Comparison of ENCODE assay signal across 20 mouse cellular contexts in the genomic region with DNA sequence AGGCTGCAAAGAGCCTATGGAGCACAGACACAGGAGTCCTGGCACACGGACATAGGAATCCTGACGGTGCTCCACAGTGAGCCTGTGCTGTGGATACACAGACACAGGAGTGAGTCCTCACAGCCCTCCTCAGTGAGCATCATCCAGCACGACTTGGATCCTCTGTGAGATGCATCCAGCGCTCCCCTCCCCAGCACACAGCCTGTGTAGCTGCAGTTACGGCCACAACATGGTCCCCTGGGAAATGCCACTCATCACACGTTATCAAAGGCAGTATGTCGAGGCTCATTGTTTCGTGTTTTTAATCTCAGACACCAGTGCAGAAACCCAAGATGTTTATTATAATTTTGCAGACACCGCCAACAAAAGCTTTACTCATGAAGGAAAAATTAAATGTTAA.
DNase-seq lines count a peak whose midpoint lies in the region; ATAC-seq and TF ChIP-seq lines count a peak whose summit lies in the region.
"Had no signal": no experiment of that assay in that cellular context is flagged by ENCODE, and none has a peak within 500 bp of the region (broad histone marks: within the 10 kb centered on the region; RNA-seq: fewer than 3 reads in every experiment).

No protein-coding gene starts in this region.

- H3K4me1 ChIP-seq in hindbrain, embryonic 12.5 days, result peaks cover 8% of the 10 kb centered on the region; the same call in 1 of the 2 replicates
- no peaks in the 10 kb centered on the region for H3K4me1 ChIP-seq in hindbrain, postnatal 0 days (ENCODE audit: insufficient read depth, low read length)
- no peaks in the 10 kb centered on the region for H3K4me1 ChIP-seq in midbrain, embryonic 14.5 days (ENCODE audit: control insufficient read depth, insufficient read depth, low read length)
- H3K4me1 ChIP-seq in midbrain, embryonic 10.5 days, result no peaks in the 10 kb centered on the region
- H3K4me1 ChIP-seq in hindbrain, embryonic 15.5 days (replicated peaks), result no peaks in the 10 kb centered on the region
- H3K4me1 ChIP-seq: embryonic facial prominence, embryonic 15.5 days; liver, embryonic 13.5 days had no signal

- no peak for DNase-seq in hindbrain, postnatal 0 days (ENCODE audit: low spot score)
- DNase-seq in midbrain, embryonic 14.5 days, result peak; percentile 56
- no peak for DNase-seq in midbrain, embryonic 10.5 days (ENCODE audit: low spot score)
- peak; percentile 56 for DNase-seq in brain, embryonic 14.5 days (ENCODE audit: low read depth)
- DNase-seq in embryo, embryonic 9.5 days (ENCODE audit: extremely low spot score), result no peak
- DNase-seq: adrenal gland, adult 2 months; cerebellum, adult 18-20 months; cerebellum, postnatal 25 days; gastrocnemius, postnatal 14 days; heart, adult 11 months; liver, embryonic 13.5 days; lung, embryonic 14.5 days; right cerebral cortex, postnatal 25 days; spleen, adult 18-20 months had no signal

- ATAC-seq in hindbrain, embryonic 12.5 days (ENCODE audit: low FRiP score), result peak; percentile 32; the same call in 1 of the 2 replicates
- no peak for ATAC-seq in hindbrain, postnatal 0 days
- ATAC-seq in midbrain, embryonic 14.5 days (ENCODE audit: low FRiP score, low TSS enrichment), result no peak
- peak; percentile 66; the same call in 1 of the 2 replicates for ATAC-seq in hindbrain, embryonic 15.5 days (ENCODE audit: low FRiP score, low read depth)
- ATAC-seq: intestine, postnatal 0 days had no signal

- no peak overlapping the region for H3K4me3 ChIP-seq in hindbrain, embryonic 12.5 days
- no peak overlapping the region for H3K4me3 ChIP-seq in hindbrain, postnatal 0 days (ENCODE audit: low read length)
- no peak overlapping the region for H3K4me3 ChIP-seq in midbrain, embryonic 14.5 days (replicated peaks; ENCODE audit: low read depth, low read length)
- no peak overlapping the region for H3K4me3 ChIP-seq in midbrain, embryonic 10.5 days
- H3K4me3 ChIP-seq in hindbrain, embryonic 15.5 days, result no peak overlapping the region
- H3K4me3 ChIP-seq: embryonic facial prominence, embryonic 15.5 days; heart, embryonic 12.5 days; liver, embryonic 13.5 days; megakaryocyte, embryonic 14.5 days had no signal

- WGBS in hindbrain, embryonic 12.5 days, result 63% methylated on average over 9 of the region's 9 CpGs
- WGBS in hindbrain, postnatal 0 days, result 57% methylated on average over 9 of the region's 9 CpGs
- 55% methylated on average over 9 of the region's 9 CpGs for WGBS in midbrain, embryonic 14.5 days
- 83% methylated on average over 9 of the region's 9 CpGs for WGBS in midbrain, embryonic 10.5 days
- WGBS in hindbrain, embryonic 15.5 days, result 46% methylated on average over 9 of the region's 9 CpGs

- no peak overlapping the region for H3K4me2 ChIP-seq in hindbrain, embryonic 12.5 days (replicated peaks)
- no peak overlapping the region for H3K4me2 ChIP-seq in hindbrain, postnatal 0 days (ENCODE audit: low read depth, low read length)
- no peak overlapping the region for H3K4me2 ChIP-seq in midbrain, embryonic 14.5 days (ENCODE audit: low read length)
- H3K4me2 ChIP-seq in hindbrain, embryonic 15.5 days, result no peak overlapping the region
- H3K4me2 ChIP-seq: embryonic facial prominence, embryonic 15.5 days; heart, embryonic 12.5 days; liver, embryonic 13.5 days; lung, embryonic 14.5 days had no signal

- no peak for TF ChIP-seq CTCF in hindbrain, postnatal 0 days (IDR thresholded peaks at IDR 0.05; ENCODE audit: low read depth)
- TF ChIP-seq CTCF in brain, embryonic 14.5 days (IDR thresholded peaks at IDR 0.05; ENCODE audit: borderline replicate concordance, extremely low read depth, insufficient read depth, insufficient read length), result no peak

- H3K27ac ChIP-seq in hindbrain, embryonic 12.5 days, result no peak overlapping the region; the same call in 1 of the 2 replicates
- no peak overlapping the region for H3K27ac ChIP-seq in hindbrain, postnatal 0 days
- H3K27ac ChIP-seq in midbrain, embryonic 14.5 days (replicated peaks; ENCODE audit: low read depth, low read length), result no peak overlapping the region
- no peak overlapping the region for H3K27ac ChIP-seq in midbrain, embryonic 10.5 days (replicated peaks)
- H3K27ac ChIP-seq in hindbrain, embryonic 15.5 days (replicated peaks), result no peak overlapping the region
- H3K27ac ChIP-seq: embryonic facial prominence, embryonic 15.5 days; liver, embryonic 13.5 days had no signal

- H3K9ac ChIP-seq in hindbrain, embryonic 12.5 days, result no peak overlapping the region
- no peak overlapping the region for H3K9ac ChIP-seq in hindbrain, postnatal 0 days (replicated peaks; ENCODE audit: low read length)
- H3K9ac ChIP-seq in midbrain, embryonic 14.5 days (replicated peaks; ENCODE audit: low read length), result no peak overlapping the region
- no peak overlapping the region for H3K9ac ChIP-seq in hindbrain, embryonic 15.5 days
- H3K9ac ChIP-seq: embryonic facial prominence, embryonic 15.5 days; heart, embryonic 12.5 days; liver, embryonic 13.5 days; lung, embryonic 14.5 days had no signal

- H3K9me3 ChIP-seq in hindbrain, embryonic 12.5 days (replicated peaks), result no peaks in the 10 kb centered on the region
- H3K9me3 ChIP-seq in hindbrain, postnatal 0 days (ENCODE audit: low read length), result no peaks in the 10 kb centered on the region
- H3K9me3 ChIP-seq in midbrain, embryonic 14.5 days (ENCODE audit: control insufficient read depth, low read length), result no peaks in the 10 kb centered on the region
- no peaks in the 10 kb centered on the region for H3K9me3 ChIP-seq in midbrain, embryonic 10.5 days (replicated peaks)
- H3K9me3 ChIP-seq in hindbrain, embryonic 15.5 days, result no peaks in the 10 kb centered on the region
- H3K9me3 ChIP-seq: embryonic facial prominence, embryonic 15.5 days; heart, embryonic 12.5 days; liver, embryonic 13.5 days had no signal

- H3K27me3 ChIP-seq in hindbrain, embryonic 12.5 days, result no peaks in the 10 kb centered on the region
- no peaks in the 10 kb centered on the region for H3K27me3 ChIP-seq in hindbrain, postnatal 0 days (ENCODE audit: insufficient read depth, low read length)
- no peaks in the 10 kb centered on the region for H3K27me3 ChIP-seq in midbrain, embryonic 14.5 days (ENCODE audit: control insufficient read depth, insufficient read depth, low read length)
- H3K27me3 ChIP-seq in midbrain, embryonic 10.5 days (ENCODE audit: low read depth, poor library complexity, severe bottlenecking), result no peaks in the 10 kb centered on the region
- no peaks in the 10 kb centered on the region for H3K27me3 ChIP-seq in hindbrain, embryonic 15.5 days
- H3K27me3 ChIP-seq: embryonic facial prominence, embryonic 15.5 days; heart, embryonic 12.5 days; liver, embryonic 13.5 days had no signal

- no peaks in the 10 kb centered on the region for H3K36me3 ChIP-seq in hindbrain, embryonic 12.5 days
- no peaks in the 10 kb centered on the region for H3K36me3 ChIP-seq in hindbrain, postnatal 0 days (ENCODE audit: insufficient read depth, low read length)
- no peaks in the 10 kb centered on the region for H3K36me3 ChIP-seq in midbrain, embryonic 14.5 days (ENCODE audit: control insufficient read depth, insufficient read depth, low read length)
- H3K36me3 ChIP-seq in midbrain, embryonic 10.5 days, result no peaks in the 10 kb centered on the region
- H3K36me3 ChIP-seq in hindbrain, embryonic 15.5 days, result 0 out of 2 replicates have a peak, but pooled peaks cover 5% of the 10 kb centered on the region
- H3K36me3 ChIP-seq: embryonic facial prominence, embryonic 15.5 days; heart, embryonic 12.5 days; liver, embryonic 13.5 days had no signal

- no peak for TF ChIP-seq POLR2A in brain, embryonic 14.5 days (IDR thresholded peaks at IDR 0.05; ENCODE audit: borderline replicate concordance, extremely low read depth, insufficient read depth, insufficient read length, poor library complexity, severe bottlenecking)

Comparison
In these comparisons a context has a peak if more than half of its experiments do, and no peak if none do; other contexts are left out.
1. ATAC-seq: peak in hindbrain, embryonic 12.5 days (single experiment) and hindbrain, embryonic 15.5 days (single experiment); none in hindbrain, postnatal 0 days (single experiment) and midbrain, embryonic 14.5 days (single experiment).
2. DNase-seq: peak in midbrain, embryonic 14.5 days (single experiment) and brain, embryonic 14.5 days (single experiment); none in hindbrain, postnatal 0 days (single experiment), midbrain, embryonic 10.5 days (single experiment) and embryo, embryonic 9.5 days (single experiment).